In the genomic region with DNA sequence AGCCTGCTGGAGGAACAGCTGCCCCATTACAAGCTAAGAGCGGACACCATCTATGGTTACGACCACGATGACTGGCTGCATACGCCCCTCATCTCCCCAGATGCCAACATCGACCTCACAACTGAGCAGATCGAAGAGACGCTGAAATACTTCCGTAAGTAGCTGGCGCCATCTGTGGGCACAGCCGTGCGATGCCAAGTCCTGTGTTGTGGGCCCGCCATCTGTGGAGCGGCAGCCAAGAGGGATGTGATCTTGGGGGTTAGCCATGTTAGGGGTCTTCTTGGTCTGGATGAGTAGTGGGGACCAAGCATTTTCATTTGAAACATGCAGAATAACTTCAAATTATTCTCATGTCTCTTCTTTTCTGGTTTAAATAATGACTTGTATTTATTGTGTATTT, we compare ENCODE assay signal across 10 mouse cellular contexts.
DNase-seq lines count a peak whose midpoint lies in the region; ATAC-seq and TF ChIP-seq lines count a peak whose summit lies in the region.
"Had no signal": no experiment of that assay in that cellular context is flagged by ENCODE, and none has a peak within 500 bp of the region (broad histone marks: within the 10 kb centered on the region; RNA-seq: fewer than 3 reads in every experiment).

No protein-coding gene starts in this region.

- H3K4me3 ChIP-seq in kidney, postnatal 0 days (replicated peaks; ENCODE audit: low read depth, low read length), result no peak overlapping the region
- H3K4me3 ChIP-seq in midbrain, embryonic 16.5 days (ENCODE audit: low read depth, low read length), result no peak overlapping the region
- H3K4me3 ChIP-seq: embryonic facial prominence, embryonic 15.5 days; heart, adult 2 months; liver, embryonic 13.5 days had no signal

- H3K27me3 ChIP-seq in kidney, postnatal 0 days (ENCODE audit: insufficient read depth, low read length), result no peaks in the 10 kb centered on the region
- no peaks in the 10 kb centered on the region for H3K27me3 ChIP-seq in midbrain, embryonic 16.5 days (ENCODE audit: control insufficient read depth, insufficient read depth, low read depth, low read length)
- H3K27me3 ChIP-seq: embryonic facial prominence, embryonic 15.5 days; liver, embryonic 13.5 days had no signal

- H3K9me3 ChIP-seq in kidney, postnatal 0 days (replicated peaks; ENCODE audit: low read length), result no peaks in the 10 kb centered on the region
- no peaks in the 10 kb centered on the region for H3K9me3 ChIP-seq in midbrain, embryonic 16.5 days (replicated peaks; ENCODE audit: control insufficient read depth, low read length, poor library complexity, severe bottlenecking)
- H3K9me3 ChIP-seq: embryonic facial prominence, embryonic 15.5 days; liver, embryonic 13.5 days had no signal

- H3K4me2 ChIP-seq in kidney, postnatal 0 days (ENCODE audit: low read length), result no peak overlapping the region
- H3K4me2 ChIP-seq in midbrain, embryonic 16.5 days (ENCODE audit: low read length), result no peak overlapping the region
- H3K4me2 ChIP-seq: embryonic facial prominence, embryonic 15.5 days; liver, embryonic 13.5 days had no signal

- 93% methylated on average over 13 of the region's 13 CpGs for WGBS in kidney, postnatal 0 days
- WGBS in midbrain, embryonic 16.5 days, result 92% methylated on average over 13 of the region's 13 CpGs

- H3K27ac ChIP-seq in kidney, postnatal 0 days, result no peak overlapping the region
- H3K27ac ChIP-seq in midbrain, embryonic 16.5 days (ENCODE audit: low read length), result no peak overlapping the region
- H3K27ac ChIP-seq: embryonic facial prominence, embryonic 15.5 days; heart, adult 2 months; liver, embryonic 13.5 days had no signal

- ATAC-seq in kidney, postnatal 0 days (replicated peaks; ENCODE audit: low FRiP score, low read depth), result no peak
- ATAC-seq in granulocyte monocyte progenitor cell, adult 5-6 weeks (replicated peaks; ENCODE audit: poor library complexity, severe bottlenecking), result peak; percentile 49; the same call in 1 of the 2 replicates
- ATAC-seq in midbrain, embryonic 16.5 days, result no peak

- H3K4me1 ChIP-seq in kidney, postnatal 0 days (replicated peaks; ENCODE audit: insufficient read depth, low read length), result peaks cover 6% of the 10 kb centered on the region; the same call in 1 of the 2 replicates
- peaks cover 10% of the 10 kb centered on the region; the same call in 1 of the 2 replicates for H3K4me1 ChIP-seq in midbrain, embryonic 16.5 days (ENCODE audit: control insufficient read depth, insufficient read depth, low read length)
- H3K4me1 ChIP-seq: liver, embryonic 13.5 days had no signal

- H3K36me3 ChIP-seq in kidney, postnatal 0 days (ENCODE audit: insufficient read depth, low read length), result no peaks in the 10 kb centered on the region
- peaks cover 2% of the 10 kb centered on the region; the same call in 1 of the 2 replicates for H3K36me3 ChIP-seq in midbrain, embryonic 16.5 days (ENCODE audit: control insufficient read depth, insufficient read depth, low read length)
- H3K36me3 ChIP-seq: liver, embryonic 13.5 days had no signal

- H3K9ac ChIP-seq in kidney, postnatal 0 days (ENCODE audit: low read depth, low read length), result no peak overlapping the region
- H3K9ac ChIP-seq in midbrain, embryonic 16.5 days (ENCODE audit: low read depth, low read length), result no peak overlapping the region
- H3K9ac ChIP-seq: embryonic facial prominence, embryonic 15.5 days; liver, embryonic 13.5 days had no signal

- no peak for DNase-seq in kidney, postnatal 0 days (ENCODE audit: low spot score)
- no peak for DNase-seq in kidney, postnatal 14 days
- peak; percentile 60 for DNase-seq in right cerebral cortex, postnatal 14 days
- no peak for DNase-seq in right cerebral cortex, postnatal 36 days (ENCODE audit: low spot score in 2 of 2)
- peak; percentile 53 to 61 for DNase-seq in cerebellum, postnatal 14 days
- DNase-seq: liver, embryonic 13.5 days had no signal

- TF ChIP-seq CTCF in kidney, postnatal 0 days (IDR thresholded peaks at IDR 0.05; ENCODE audit: low read depth), result 0 out of 2 replicates have a peak, but pooled peaks have one; percentile 7

Comparison
In these comparisons a context has a peak if more than half of its experiments do, and no peak if none do; other contexts are left out.
1. DNase-seq: peak in right cerebral cortex, postnatal 14 days (single experiment) and cerebellum, postnatal 14 days (2 of 2); none in kidney, postnatal 0 days (single experiment), kidney, postnatal 14 days (single experiment) and right cerebral cortex, postnatal 36 days (0 of 2).